Mouse (Mus musculus) neural tube, embryonic 15.5 days (tissue): ENCODE results near the gene Dennd5a. TPM values are rescaled to one million over a fixed set of nuclear protein-coding genes. Genes with fewer than 3 reads are reported as not detected.

Experiments used
- ATAC-seq: fragments of 200-750 bp; cut with Nextera tagmentation; 2 replicates; pipeline ENCODE4 v1.8.0; 2017; ENCODE audit warnings: mild to moderate bottlenecking, moderate TSS enrichment, moderate library complexity; ENCODE audit not compliant: low FRiP score
- H3K27ac ChIP-seq: fragments of 300-500 bp; sonication (generic); replicated peaks from 2 replicates; pipeline ENCODE4 v1.5.1; 2015; ENCODE audit warnings: mild to moderate bottlenecking, inconsistent platforms
- H3K27me3 ChIP-seq: fragments of 300-500 bp; sonication (generic); replicated peaks from 2 replicates; pipeline ENCODE4 v1.6.1; 2015; ENCODE audit warnings: inconsistent platforms
- H3K36me3 ChIP-seq: fragments of 300-500 bp; sonication (generic); 2 replicates; pipeline ENCODE4 v1.6.1; 2015; ENCODE audit warnings: inconsistent platforms
- H3K4me1 ChIP-seq: fragments of 300-500 bp; sonication (generic); 2 replicates; pipeline ENCODE4 v1.6.1; 2015; ENCODE audit warnings: inconsistent platforms
- H3K4me2 ChIP-seq: fragments of 300-500 bp; sonication (generic); 2 replicates; pipeline ENCODE4 v1.6.1; 2015; ENCODE audit warnings: inconsistent platforms, mild to moderate bottlenecking, moderate library complexity
- H3K4me3 ChIP-seq: fragments of 300-500 bp; sonication (generic); replicated peaks from 2 replicates; pipeline ENCODE4 v1.5.1; 2015; ENCODE audit warnings: mild to moderate bottlenecking, inconsistent platforms
- H3K9ac ChIP-seq: fragments of 300-500 bp; sonication (generic); replicated peaks from 2 replicates; pipeline ENCODE4 v1.6.1; 2015; ENCODE audit warnings: mild to moderate bottlenecking, inconsistent platforms
- H3K9me3 ChIP-seq: fragments of 300-500 bp; sonication (generic); replicated peaks from 2 replicates; pipeline ENCODE4 v1.6.1; 2016; ENCODE audit warnings: inconsistent platforms
- WGBS: fragments of 180-500 bp; shearing (Covaris S2); methylation state at CpG from one replicate; pipeline ENCODE4 v1.1.7; 2015; ENCODE audit warnings: mixed read lengths; 5-methylcytosine and 5-hydroxymethylcytosine counted together
- polyA plus RNA-seq: library from polyadenylated mRNA; unstranded; fragments of >200 nt; fragmentation: Nextera tagmentation; extraction: Ambion mirVana; gene quantifications from 2 replicates; pipeline ENCODE4 v1.2.1, GENCODE M21; 2015

Dennd5a gene
- polyA plus RNA-seq, 1 experiment from 2014 or later = 39.2 TPM

GRCm38 (mm10) chr7:109852017-109852416, 108.3 kb downstream of the Dennd5a start:
- no peaks in the 10 kb centered on the region for H3K27me3 ChIP-seq
- no peak overlapping the region for H3K4me3 ChIP-seq
- no peak overlapping the region for H3K27ac ChIP-seq
- no peak overlapping the region for H3K4me2 ChIP-seq
- ATAC-seq = no peak
- H3K9me3 ChIP-seq = no peaks in the 10 kb centered on the region
- WGBS = 79% methylated on average over 7 of the region's 7 CpGs
- peaks cover 12% of the 10 kb centered on the region for H3K4me1 ChIP-seq
- no peak overlapping the region for H3K9ac ChIP-seq
- H3K36me3 ChIP-seq = no peaks in the 10 kb centered on the region

GRCm38 (mm10) chr7:109850531-109850930, 109.7 kb downstream of the Dennd5a start:
- no peak for ATAC-seq
- Histone ChIP-seq H3K4me3 (no peak overlapping the region), H3K9me3 (no peaks in the 10 kb centered on the region), H3K9ac (no peak overlapping the region), H3K4me2 (no peak overlapping the region), H3K27me3 (no peaks in the 10 kb centered on the region), H3K27ac (no peak overlapping the region), H3K4me1 (peaks cover 12% of the 10 kb centered on the region), H3K36me3 (no peaks in the 10 kb centered on the region)
- WGBS = 33% methylated on average over 3 of the region's 3 CpGs

- Histone ChIP-seq H3K4me3 (no peak overlapping the region), H3K4me1 (peaks cover 12% of the 10 kb centered on the region), H3K27ac (no peak overlapping the region), H3K27me3 (no peaks in the 10 kb centered on the region), H3K9me3 (no peaks in the 10 kb centered on the region), H3K9ac (no peak overlapping the region), H3K4me2 (no peak overlapping the region), H3K36me3 (no peaks in the 10 kb centered on the region)
- 32% methylated on average over 8 of the region's 8 CpGs for WGBS
- ATAC-seq = no peak
These were observed 110.4 kb downstream of the Dennd5a start for GRCm38 (mm10) chr7:109849750-109850434.

GRCm38 (mm10) chr7:109848867-109849733, 111.2 kb downstream of the Dennd5a start:
- H3K4me1 ChIP-seq = peaks cover 12% of the 10 kb centered on the region
- H3K27me3 ChIP-seq = no peaks in the 10 kb centered on the region
- H3K9me3 ChIP-seq = no peaks in the 10 kb centered on the region
- no peak overlapping the region for H3K4me2 ChIP-seq
- H3K36me3 ChIP-seq = no peaks in the 10 kb centered on the region
- no peak for ATAC-seq
- WGBS = 36% methylated on average over 11 of the region's 11 CpGs
- no peak overlapping the region for H3K27ac ChIP-seq
- no peak overlapping the region for H3K4me3 ChIP-seq
- no peak overlapping the region for H3K9ac ChIP-seq

- no peaks in the 10 kb centered on the region for H3K27me3 ChIP-seq
- ATAC-seq = no peak
- H3K27ac ChIP-seq = no peak overlapping the region
- WGBS = 91% methylated on average over 6 of the region's 6 CpGs
- H3K4me3 ChIP-seq = no peak overlapping the region
- no peaks in the 10 kb centered on the region for H3K36me3 ChIP-seq
- H3K4me2 ChIP-seq = no peak overlapping the region
- peaks cover 4% of the 10 kb centered on the region; the same call in 1 of the 2 replicates for H3K4me1 ChIP-seq
- H3K9ac ChIP-seq = no peak overlapping the region
- no peaks in the 10 kb centered on the region for H3K9me3 ChIP-seq
These were observed 116.2 kb downstream of the Dennd5a start for GRCm38 (mm10) chr7:109844100-109844499.

Other genes starting within 250 kb of the Dennd5a start
- gene BC051019, start 236.6 kb downstream of the Dennd5a start, polyA plus RNA-seq = not detected in 2 replicates
- gene Ascl3, start 228.7 kb downstream of the Dennd5a start, polyA plus RNA-seq = 0.23 TPM in 1 of 2 replicates, not detected in the other
- 125 and 134 TPM in 2 replicates for gene Tmem9b, start 207.6 kb downstream of the Dennd5a start, polyA plus RNA-seq
- gene Nrip3, start 178.4 kb downstream of the Dennd5a start, polyA plus RNA-seq = 12.7 and 14.1 TPM in 2 replicates
- gene Scube2, start 94.8 kb downstream of the Dennd5a start, polyA plus RNA-seq = 3.2 and 3.5 TPM in 2 replicates
- gene Tmem41b, start 26.5 kb upstream of the Dennd5a start, polyA plus RNA-seq = 62.6 and 65.2 TPM in 2 replicates
- 43.6 and 44.8 TPM in 2 replicates for gene Ipo7, start 57.8 kb upstream of the Dennd5a start, polyA plus RNA-seq
- gene Zfp143, start 100.7 kb upstream of the Dennd5a start, polyA plus RNA-seq = 12.6 and 14.4 TPM in 2 replicates
- 5.4 and 8.6 TPM in 2 replicates for gene Wee1, start 161.6 kb upstream of the Dennd5a start, polyA plus RNA-seq